Mouse (Mus musculus) urinary bladder, postnatal 36 days (tissue): ENCODE results near the gene Ryr3.

Experiments used
- DNase-seq, 2 experiments: peaks; one replicate each; pipeline ENCODE4 v3.0.0; 2022; ENCODE audit warnings: low spot score in 2 of 2, mixed read lengths in 1 of 2

Ryr3 gene

GRCm38 (mm10) chr2:112910579-112910978 lies 306.3 kb downstream of the Ryr3 start:
- no peak for DNase-seq

- DNase-seq, result no peak
Measured at GRCm38 (mm10) chr2:112909142-112909541, 307.8 kb downstream of the Ryr3 start.

GRCm38 (mm10) chr2:112900747-112901146 lies 316.1 kb downstream of the Ryr3 start:
- no peak for DNase-seq

GRCm38 (mm10) chr2:112884456-112885114 lies 332.3 kb downstream of the Ryr3 start:
- DNase-seq, result no peak

GRCm38 (mm10) chr2:112881805-112882204 lies 335.1 kb downstream of the Ryr3 start:
- no peak for DNase-seq

- DNase-seq, result no peak
Measured at GRCm38 (mm10) chr2:112881376-112881775, 335.5 kb downstream of the Ryr3 start.

GRCm38 (mm10) chr2:112877404-112877803 lies 339.5 kb downstream of the Ryr3 start:
- DNase-seq, result no peak

GRCm38 (mm10) chr2:112866043-112866551 lies 350.8 kb downstream of the Ryr3 start:
- DNase-seq, result no peak

GRCm38 (mm10) chr2:112861792-112862191 lies 355.1 kb downstream of the Ryr3 start:
- DNase-seq, result no peak

GRCm38 (mm10) chr2:112845583-112846512 lies 371.0 kb downstream of the Ryr3 start:
- DNase-seq, result no peak

- no peak for DNase-seq
Measured at GRCm38 (mm10) chr2:112842877-112843276, 374.0 kb downstream of the Ryr3 start.

GRCm38 (mm10) chr2:112831423-112832305 lies 385.2 kb downstream of the Ryr3 start:
- no peak for DNase-seq

GRCm38 (mm10) chr2:112826571-112826970 lies 390.3 kb downstream of the Ryr3 start:
- no peak for DNase-seq

GRCm38 (mm10) chr2:112822721-112823120 lies 394.2 kb downstream of the Ryr3 start:
- no peak for DNase-seq

GRCm38 (mm10) chr2:112819059-112819458 lies 397.8 kb downstream of the Ryr3 start:
- no peak for DNase-seq

- DNase-seq, result no peak
Measured at GRCm38 (mm10) chr2:112816976-112817375, 399.9 kb downstream of the Ryr3 start.

- no peak for DNase-seq
Measured at GRCm38 (mm10) chr2:112815960-112816359, 400.9 kb downstream of the Ryr3 start.

GRCm38 (mm10) chr2:112812637-112813402 lies 404.1 kb downstream of the Ryr3 start:
- DNase-seq, result no peak

- DNase-seq, result no peak
Measured at GRCm38 (mm10) chr2:112806015-112806414, 410.9 kb downstream of the Ryr3 start.

GRCm38 (mm10) chr2:112799995-112800353 lies 416.9 kb downstream of the Ryr3 start:
- DNase-seq, result peak; percentile 14 to 18
